Mouse (Mus musculus) cerebellum, adult 18-20 months (tissue): Measurements from ENCODE around the gene Apol9b.
"Not testable (repeated sequence)": the region's sequence is repeated elsewhere in the genome, so short reads cannot be mapped to it uniquely, and the experiment has no call there.

Experiments
- DNase-seq, 2 experiments: peaks; one replicate each; pipeline ENCODE4 v3.0.0; 2021

Apol9b gene

DNA sequence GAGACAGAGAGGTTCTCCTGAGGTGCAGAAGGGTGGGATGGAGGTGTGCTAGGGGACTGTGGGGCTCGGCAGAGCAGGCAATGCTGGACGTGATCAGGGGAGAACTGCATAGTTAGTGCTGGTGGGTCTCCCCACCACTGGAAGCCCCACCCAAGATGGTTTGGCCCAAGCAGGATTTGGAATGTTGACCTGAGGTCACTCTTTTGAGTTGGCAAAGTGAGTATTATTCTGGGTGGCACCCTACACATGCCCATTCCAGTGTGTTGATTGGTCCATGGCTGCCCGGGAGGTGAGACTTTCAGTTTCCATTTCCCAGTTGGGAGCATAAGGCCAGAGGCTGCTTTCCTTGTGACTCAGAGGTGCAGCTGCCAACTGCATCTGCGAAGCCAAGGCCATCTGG, at the start of gene Apol9b:
Gene Apol9b (plus strand): TSS at position 301 of the 400 bp plus-strand sequence.
- DNase-seq = not testable (repeated sequence)

DNA sequence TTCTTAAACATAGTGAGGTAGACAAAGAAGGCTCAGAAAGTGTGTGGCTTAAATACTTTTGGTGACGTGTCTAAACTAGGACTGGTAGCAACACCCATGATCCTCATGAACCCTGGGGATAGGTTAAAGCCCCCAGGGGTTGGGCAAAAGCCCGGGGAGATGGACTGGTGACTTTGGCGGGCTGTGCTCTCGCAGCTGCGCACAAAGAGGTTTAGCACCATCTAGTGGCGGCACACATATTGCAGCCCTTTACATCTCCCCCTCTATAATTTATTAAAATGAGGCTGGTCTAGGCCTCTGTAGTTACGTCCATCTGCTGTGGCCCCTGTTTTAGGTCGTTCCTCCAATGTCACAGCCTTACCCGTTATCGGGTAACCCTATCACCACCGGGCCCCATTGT, 44.9 kb upstream of the Apol9b start:
- DNase-seq = peak; percentile 14 to 24

DNA sequence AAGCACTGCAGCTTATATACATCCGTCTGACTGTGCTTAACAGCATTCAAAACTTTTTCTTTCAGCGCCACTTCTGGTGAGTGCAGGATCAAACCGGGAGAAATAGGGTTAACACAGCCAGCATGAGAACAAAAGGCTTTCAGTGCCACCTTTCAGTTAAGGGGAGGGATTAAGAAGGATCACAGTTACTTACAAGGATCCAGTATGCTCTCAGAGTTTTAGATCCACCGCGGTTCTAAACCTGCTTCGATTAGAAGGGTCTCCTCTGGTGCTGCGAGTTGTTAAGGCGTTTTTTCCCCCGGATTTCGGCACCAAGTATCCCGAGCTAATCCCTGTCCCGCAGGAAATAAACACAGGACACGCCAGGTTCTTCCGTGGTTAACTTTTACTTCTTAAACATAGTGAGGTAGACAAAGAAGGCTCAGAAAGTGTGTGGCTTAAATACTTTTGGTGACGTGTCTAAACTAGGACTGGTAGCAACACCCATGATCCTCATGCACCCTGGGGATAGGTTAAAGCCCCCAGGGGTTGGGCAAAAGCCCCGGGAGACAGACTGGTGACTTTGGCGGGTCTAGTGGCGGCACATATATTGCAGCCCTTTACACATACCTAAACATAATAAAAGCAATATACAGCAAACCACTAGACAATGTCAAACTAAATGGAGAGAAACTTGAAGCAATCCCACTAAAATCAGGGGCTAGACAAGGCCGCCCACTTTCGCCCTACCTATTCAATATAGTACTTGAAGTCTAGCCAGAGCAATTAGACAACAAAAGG, 37.1 kb upstream of the Apol9b start:
- DNase-seq = not testable (repeated sequence)

DNA sequence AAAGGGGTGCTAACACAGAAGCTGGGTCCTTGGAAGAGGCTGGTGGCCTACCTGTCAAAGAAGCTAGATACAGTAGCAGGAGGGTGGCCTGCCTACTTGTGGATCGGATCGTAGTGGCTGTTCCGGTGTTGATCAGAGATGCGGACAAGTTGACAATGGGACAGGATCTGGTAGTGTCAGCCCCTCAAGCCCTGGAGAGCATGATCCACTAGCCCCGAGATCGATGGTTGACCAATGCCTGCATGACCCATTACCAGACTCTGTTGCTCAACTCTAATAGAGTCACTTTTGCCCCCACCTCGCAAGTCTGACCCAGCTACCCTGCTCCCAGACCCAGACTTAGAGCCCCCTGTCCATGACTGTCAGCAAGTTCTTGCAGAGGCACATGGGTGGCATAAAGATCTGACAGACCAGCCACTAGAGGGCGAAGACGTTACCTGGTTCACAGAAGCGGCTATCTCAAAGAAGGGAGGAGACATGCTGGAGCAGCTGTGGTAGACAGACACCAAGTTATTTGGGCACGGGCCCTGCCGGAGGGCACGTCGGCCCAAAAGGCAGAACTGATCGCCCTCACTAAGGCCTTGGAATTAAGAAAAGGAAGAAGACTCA, 34.0 kb upstream of the Apol9b start:
- peak; percentile 4 to 12 for DNase-seq

DNA sequence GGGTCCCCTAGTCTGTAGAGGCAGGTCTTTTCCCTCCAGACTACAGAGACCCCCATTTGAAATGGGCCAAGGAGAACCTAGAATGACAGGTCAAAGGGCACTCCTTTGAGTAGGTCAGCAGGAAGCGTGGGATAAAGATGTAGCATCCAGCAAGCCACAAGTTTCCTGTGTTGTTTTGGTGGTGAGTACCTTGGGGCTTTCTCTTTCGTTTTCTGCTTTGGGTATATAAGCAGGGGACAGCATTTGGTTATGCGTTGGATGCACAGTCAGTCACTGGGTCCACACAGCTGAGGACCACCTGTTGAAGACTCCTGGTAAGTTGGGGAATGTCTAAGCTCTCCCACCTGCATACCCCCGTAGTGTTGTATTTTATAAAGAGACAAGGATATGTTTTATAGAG, 30.2 kb upstream of the Apol9b start, which contains the start of gene Apol7e:
Gene Apol7e (plus strand): TSS at position 202 of the 400 bp plus-strand sequence.
- not testable (repeated sequence) for DNase-seq

DNA sequence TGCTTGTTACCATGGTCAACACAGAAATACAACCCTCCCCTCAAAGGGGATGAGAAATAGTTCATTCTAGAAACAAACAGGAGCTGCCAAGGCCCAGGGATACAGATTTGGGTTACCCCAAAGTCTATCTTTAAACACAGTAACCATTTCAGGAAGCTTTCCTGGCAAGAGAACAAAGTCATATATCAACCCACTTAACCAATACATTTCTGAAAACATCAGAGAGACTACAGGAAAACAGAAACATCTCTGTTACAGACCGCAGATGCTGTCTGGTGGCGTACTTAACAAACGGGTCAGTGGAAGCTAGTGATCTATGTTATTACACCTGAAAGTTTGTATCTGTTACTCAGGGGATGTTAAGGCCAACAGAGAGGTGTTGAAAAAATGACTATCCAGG, 23.5 kb upstream of the Apol9b start:
- not testable (repeated sequence) for DNase-seq

DNA sequence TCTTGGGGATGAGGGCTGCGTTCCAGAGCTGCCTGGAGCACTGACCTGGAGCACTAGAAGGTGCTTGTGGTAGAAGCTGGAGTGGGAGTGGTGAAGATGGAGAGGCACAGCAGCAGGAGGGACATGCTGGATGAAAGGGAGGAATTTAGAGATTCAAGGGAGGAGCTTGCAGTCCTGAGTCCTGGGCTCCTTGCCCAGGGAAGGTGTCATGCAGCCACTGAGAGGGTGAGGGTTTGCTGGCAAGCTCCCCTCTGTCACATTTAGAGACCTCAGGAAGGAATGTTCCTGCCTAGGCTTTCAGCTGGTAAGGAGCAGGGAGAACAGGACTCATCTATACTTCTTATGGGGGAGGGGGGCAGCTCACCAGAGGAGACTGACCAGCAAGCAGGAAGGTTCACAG, 19.9 kb upstream of the Apol9b start:
- DNase-seq = not testable (repeated sequence)

DNA sequence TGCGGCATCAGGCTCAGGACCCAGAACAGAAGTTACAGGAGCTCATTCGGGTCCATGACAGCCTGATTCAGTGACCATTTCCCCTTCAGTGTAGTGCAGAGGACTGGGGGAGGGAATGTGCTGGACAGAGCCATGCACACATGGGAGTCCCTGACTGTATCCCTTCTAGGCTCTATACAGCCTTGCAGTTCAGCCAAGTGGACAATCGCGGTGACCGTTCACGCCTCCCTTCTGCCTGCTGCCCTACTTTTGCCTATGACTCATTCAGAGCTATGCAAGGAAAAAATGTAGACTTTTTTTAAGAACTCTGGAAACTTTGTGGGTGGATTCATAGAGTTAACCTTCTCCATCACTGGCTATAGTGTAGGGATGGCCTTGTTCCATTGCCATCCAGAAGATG, 10.6 kb upstream of the Apol9b start:
- DNase-seq = not testable (repeated sequence)

DNA sequence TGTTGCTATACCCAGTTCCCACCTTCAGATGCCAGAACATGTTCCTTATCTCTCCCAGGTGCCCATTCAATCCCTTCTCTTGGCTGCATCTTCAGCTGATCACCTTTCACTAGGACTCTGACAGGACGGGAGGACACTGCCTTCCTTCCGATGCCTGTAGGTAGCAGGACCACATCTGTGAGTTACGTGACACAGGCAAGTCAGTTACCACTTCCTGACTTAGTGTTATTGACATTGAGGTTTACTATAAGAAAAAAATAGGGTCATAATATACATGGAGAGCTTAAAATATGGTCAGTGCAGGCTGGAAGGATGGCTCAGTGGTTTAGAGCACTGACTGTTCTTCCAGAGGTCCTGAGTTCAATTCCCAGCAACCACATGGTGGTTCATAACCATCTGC, 7.3 kb upstream of the Apol9b start:
- not testable (repeated sequence) for DNase-seq

DNA sequence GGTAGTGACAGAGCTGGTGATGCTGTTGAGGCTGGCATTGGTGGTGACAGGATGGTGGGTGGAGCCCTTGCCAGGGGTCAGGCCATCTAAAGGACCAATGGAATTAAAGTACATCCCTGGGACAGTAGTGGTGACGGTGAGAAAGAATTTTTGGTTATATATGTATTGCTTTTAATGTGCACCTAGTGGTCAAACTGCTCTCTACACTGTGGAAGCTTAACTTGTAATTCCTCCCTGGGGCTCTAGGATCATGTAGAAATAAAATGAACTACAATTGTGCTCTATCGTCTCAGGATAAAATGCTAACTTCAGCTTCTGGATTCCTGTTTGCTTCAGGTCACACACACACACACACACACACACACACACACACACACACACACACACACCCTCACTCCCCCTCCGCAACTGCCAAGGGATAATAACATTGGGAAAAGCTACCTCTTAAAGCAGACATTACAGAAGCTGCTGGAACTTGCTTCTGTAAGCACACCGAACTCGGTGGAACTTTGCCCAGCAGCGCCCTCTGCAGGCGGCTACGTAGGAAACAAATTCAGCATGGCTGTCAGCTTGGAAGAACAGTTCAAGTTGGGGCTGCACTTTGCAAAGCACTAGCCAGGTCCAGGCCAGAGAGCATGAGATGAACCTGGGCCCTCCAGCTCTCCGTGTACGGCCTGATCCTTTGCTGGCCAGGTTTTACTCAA, 4.5 kb upstream of the Apol9b start:
- DNase-seq = not testable (repeated sequence)

DNA sequence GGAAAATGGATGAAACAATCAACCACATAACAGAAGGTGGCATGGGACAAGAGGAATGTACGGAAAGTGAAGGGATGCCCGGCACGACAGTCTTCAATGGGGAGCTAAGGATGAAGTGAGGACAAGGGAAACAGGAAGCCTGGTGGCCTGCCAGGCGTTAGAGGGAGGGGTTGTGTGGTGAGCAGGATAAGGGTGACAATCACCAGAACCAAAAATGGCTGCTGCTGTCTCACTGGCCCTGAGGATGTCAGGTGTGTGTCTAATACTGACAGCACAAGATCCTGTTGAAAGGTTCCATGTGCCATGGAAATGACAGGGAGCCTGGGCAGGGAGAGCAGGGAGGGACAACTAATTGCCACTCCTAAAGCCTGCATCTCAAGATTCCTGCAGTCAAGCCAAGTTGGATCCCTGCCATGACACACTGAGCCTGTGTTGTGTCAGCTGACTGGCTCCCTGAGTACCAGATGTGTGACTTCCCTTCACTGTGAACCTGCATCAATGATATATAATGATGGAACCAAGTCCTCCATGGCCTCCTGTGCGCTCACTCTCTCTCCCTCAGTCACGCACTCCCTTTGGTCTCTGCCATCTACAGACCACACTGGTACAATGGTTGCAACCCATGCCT, 3.3 kb upstream of the Apol9b start:
- not testable (repeated sequence) for DNase-seq

DNA sequence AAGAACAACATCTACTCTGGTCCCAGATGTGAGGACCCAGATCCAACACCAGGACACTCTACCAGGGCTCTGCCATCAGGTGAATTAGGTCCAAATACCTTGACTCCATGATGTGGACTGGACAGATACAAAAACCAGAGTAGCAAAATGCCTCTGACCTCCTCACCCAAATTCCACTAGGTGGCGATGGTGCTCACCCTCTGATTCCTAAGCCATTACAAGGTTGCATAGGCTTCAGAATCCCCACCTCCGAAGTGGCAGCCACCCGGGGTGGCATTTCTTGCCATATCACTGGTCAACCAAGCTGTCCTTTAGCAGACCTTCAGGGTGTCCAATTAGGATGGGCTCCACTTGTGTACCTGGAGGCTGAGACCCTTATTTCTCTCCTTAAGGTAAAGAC, 1.7 kb upstream of the Apol9b start:
- DNase-seq = peak; percentile 8 to 20

DNA sequence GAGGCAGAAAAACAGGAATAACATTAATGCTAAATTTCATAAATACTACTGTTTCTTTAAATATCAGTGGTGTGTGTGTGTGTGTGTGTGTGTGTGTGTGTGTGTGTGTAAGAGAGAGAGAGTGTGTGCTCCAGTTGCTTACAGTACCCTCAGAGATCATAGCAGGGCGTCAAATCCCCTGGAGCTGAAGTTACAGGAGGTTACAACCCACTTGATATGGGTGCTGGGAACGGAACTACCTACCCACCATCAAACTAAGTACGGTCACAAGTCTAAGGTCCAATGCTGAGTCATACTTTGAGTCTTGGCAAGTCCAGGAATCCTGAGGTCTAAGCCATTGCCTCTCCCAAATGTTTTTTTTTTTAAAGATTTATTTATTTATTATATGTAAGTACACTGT, 1.1 kb upstream of the Apol9b start:
- DNase-seq = not testable (repeated sequence)

DNA sequence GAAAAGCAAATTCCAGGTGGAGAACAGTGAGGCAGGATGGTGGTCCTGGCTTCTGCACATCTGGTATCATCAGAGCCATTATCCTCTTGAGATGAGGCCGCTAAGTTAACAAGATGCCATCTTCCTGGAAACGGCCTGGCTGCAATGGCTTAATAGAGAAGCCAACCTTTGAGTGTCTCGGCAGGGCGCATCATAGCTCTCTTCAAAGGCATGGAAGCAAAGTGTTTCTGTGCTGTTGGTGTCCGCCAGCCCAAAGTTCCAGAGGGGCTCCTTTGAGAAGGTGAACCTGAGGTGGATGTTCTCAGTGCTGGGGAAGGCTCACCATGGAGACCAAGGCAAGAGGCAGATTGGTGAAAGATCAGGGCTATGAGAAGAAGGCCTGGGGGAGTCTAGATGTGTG, 2.8 kb downstream of the Apol9b start:
- DNase-seq = no peak

DNA sequence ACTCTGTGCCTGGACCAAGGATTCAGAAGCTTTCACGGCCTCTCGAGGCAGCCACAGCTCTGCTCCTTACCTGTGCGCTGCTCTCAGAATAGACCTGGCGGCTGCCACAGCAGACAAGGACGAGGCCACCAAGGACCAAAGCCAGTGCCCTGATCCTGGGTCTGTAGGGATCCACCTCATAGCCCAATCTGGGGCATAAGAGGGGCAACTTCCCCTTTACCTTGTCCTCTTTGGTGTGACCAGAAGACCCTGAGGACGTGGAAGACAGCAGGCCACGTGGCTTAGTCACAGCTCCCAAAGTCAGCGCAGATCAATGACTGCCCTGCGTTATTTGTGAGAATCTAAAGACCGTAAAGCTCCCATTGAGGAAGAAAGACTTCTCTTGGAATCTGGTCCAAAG, 4.0 kb downstream of the Apol9b start:
- not testable (repeated sequence) for DNase-seq

DNA sequence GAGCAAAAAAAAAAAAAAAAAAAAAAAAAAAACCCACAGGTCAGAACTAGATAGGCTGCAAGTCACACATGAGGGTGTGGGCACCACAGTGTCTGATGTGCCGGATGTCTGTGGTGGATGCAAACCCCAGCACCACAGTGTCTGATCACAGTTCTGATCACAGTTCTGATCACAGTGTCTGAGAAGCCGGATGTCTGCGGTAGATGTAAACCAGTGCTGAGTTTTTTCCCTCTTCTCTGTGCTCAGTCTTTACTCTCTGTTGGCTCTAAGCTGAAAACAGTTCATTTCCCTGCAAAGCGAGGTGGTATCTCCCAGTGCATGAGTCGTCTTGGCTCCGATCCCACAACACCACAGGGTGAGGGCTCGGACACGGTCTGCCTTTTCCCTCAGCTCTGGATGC, 4.5 kb downstream of the Apol9b start:
- DNase-seq = not testable (repeated sequence)

DNA sequence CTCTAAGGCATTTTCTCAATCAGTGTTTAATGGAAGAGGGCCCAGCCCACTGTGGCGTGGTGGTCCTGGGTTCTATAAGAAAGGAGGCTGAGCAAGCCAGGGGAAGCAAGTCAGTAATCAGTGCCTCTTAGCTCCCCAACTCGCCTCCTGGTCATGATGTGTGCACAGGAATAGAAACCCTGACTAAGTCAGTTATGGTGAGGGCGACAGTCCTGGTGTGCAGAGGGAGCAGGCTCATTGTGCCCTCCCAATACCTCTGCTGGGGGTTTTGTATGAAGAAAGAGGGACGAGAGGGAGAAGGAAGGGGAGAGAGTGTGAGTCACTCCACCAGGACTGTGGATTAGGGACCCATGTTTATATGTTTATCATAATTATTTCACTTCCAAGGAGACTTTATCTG, 5.1 kb downstream of the Apol9b start:
- DNase-seq = not testable (repeated sequence)

DNA sequence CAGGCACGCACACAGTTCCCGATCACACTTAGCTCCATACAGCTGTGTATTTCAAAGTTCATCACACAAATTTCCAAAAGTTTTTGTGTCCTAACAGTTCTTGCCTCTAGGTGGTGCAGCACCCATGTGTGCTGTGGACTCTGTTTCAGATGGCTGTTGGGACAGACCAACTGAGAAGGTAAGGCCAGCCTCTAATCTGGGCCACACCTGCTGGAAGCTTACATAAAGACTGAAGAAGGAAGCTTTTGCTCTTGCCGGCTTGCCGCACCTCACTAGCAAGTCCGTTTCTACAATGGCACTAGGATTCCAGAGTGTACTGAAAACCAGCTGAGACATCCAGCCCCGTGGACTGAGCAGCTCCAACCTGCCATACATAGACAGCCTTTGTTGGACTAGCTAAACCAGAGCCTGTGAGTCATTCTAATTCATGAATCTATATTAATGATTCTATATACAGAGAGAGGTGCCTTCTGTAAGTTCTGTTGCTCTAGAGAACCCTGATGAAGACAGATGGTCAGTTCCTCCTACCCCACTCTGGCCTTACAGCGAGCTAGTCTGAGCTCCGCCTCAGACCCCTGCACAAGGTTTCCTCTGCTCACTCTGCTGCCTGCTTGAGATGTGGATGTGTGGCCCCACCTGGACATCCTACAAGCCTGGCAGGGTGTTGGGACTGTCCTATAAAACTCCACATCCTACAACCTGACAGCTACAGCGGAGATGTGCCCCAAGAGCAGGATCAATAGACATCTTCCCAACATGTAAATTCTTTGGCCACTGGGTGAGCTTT, 11.9 kb downstream of the Apol9b start:
- DNase-seq = no peak

DNA sequence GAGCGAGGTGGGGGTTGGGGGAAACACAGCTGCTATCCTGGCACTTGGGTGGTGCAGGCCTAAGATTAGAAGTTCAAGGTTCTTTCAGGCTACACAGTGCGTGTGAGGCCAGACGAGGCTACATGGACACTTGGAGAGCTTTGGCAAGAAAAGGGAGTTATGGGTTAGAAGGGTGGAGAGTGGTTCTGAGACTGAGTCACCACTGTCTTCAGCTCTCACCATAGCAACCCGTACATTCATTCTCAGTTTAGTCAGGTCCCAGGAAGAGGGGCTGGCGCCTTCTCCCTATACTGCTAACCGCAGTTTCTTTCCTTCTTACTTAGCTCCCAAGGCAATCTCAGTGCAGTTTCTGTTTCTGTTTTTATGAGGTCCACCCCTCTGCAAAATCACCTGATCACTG, 12.7 kb downstream of the Apol9b start:
- not testable (repeated sequence) for DNase-seq

DNA sequence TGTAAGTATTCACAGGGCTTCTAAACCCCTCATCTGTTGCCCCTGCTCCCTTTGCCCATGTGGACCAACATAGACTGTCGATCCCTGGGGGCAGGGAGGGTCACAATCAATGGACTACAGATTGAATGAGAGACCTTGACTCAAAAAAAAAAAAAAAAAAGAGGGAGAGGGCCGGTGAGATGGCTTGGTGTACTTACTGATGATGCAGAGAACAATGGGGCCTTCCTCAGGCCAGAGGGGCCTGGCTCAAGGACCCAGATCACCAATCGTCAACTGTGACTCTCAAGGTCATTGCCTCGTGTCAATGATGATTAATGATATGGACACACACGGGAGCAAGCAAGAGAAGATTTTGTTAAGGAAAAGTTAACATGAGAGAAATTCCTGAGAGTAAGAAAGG, 15.8 kb downstream of the Apol9b start:
- no peak for DNase-seq

DNA sequence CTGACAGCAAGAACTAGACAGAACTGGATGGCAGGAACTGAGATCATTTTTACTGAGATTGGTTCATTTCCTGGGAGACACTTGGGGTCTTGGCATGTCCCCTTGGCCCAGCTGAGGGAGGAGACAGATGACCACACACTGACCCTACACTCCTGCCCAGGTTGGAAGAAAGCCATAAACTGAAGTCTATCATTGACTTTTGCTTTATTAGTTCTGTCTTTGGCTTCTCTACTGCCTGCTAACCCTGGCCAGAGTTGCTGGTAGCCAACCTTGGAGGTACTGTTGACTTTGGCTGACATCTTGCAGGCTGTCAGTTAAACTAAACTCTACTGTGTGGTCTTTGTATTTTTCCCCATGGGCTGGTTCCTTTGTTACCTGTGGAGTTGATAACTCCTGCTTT, 16.2 kb downstream of the Apol9b start:
- no peak for DNase-seq

DNA sequence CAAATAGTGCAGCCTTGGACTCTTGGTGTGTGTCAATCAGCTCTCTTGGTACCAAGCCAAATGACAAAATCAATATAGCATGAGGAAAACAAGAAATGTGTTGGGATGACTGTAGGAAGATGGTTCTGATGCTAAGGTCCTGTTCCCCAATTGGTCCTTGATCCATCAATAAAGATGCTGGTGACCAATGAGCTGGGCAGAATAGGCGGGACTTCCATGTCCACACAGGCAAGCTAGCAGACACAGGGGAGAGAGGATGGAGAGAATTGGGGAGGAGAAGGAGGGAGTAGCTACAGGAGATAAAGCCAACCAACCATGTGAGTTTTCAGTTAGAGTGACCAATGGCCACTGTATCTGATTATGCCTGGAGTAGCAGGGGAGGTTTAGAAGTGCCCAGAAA, 17.5 kb downstream of the Apol9b start:
- no peak for DNase-seq
